Mouse (Mus musculus) left cerebral cortex, postnatal 4 days (tissue): ENCODE measurements around the gene Aspa. TPM values are rescaled to one million over a fixed set of nuclear protein-coding genes. Genes with fewer than 3 reads are reported as not detected.

Experiments
- DNase-seq: peaks from one replicate; pipeline ENCODE4 v3.0.0-alpha.2; 2022
- intact Hi-C: fragments of 180-260 bp; cut with DNase I; formaldehyde crosslinking; loops from one replicate; pipeline ENCODE4 v1.15.1; 2025
- total RNA-seq, 2 experiments: library from RNA; stranded (reverse); gene quantifications; 2 replicates each; pipeline ENCODE4 v1.2.3; 2021

The Aspa gene
- total RNA-seq, 2 experiments from 2014 or later = 2.0 to 2.7 TPM

GRCm38 (mm10) chr11:73258664-73259063, 70.7 kb downstream of the Aspa start:
- intact Hi-C loops = no loop called here
- no peak for DNase-seq

GRCm38 (mm10) chr11:73257362-73257945, 71.9 kb downstream of the Aspa start:
- intact Hi-C loops = no loop called here
- no peak for DNase-seq

Other genes with a start within 250 kb of the Aspa start
- not detected for gene Itgae, start 239.0 kb downstream of the Aspa start, total RNA-seq
- 1 to 10 TPM; 1.6 TPM for gene Haspin, start 191.3 kb downstream of the Aspa start, total RNA-seq
- 1 to 10 TPM in 1 of 2 experiments, under 1 TPM in 1; 0.72 to 1.0 TPM for gene P2rx5, start 169.2 kb downstream of the Aspa start, total RNA-seq
- gene Emc6, start 152.6 kb downstream of the Aspa start, total RNA-seq = 10 to 100 TPM; 59.8 to 64.3 TPM
- 10 to 100 TPM; 42.2 to 42.5 TPM for gene Tax1bp3, start 152.5 kb downstream of the Aspa start, total RNA-seq
- 10 to 100 TPM; 17.7 to 21.1 TPM for gene Ctns, start 130.6 kb downstream of the Aspa start, total RNA-seq
- 1 to 10 TPM; 1.1 to 1.2 TPM for gene Shpk, start 130.1 kb downstream of the Aspa start, total RNA-seq
- gene Trpv1, start 95.3 kb downstream of the Aspa start, total RNA-seq = under 1 TPM; 0.46 to 0.82 TPM
- under 1 TPM; 0.46 to 0.66 TPM for gene Trpv3, start 62.2 kb downstream of the Aspa start, total RNA-seq
- gene Gm49340, start 145 bp upstream of the Aspa start, total RNA-seq = not detected
- gene Spata22, start 145 bp upstream of the Aspa start, total RNA-seq = under 1 TPM in 1 of 2 experiments, not detected in 1; 0.28 TPM
- gene Olfr20, start 21.2 kb upstream of the Aspa start, total RNA-seq = not detected
- gene Olfr376, start 41.6 kb upstream of the Aspa start, total RNA-seq = not detected
- not detected for gene Olfr1, start 70.0 kb upstream of the Aspa start, total RNA-seq
- gene Olfr378, start 98.9 kb upstream of the Aspa start, total RNA-seq = not detected
- not detected for gene Olfr380, start 127.9 kb upstream of the Aspa start, total RNA-seq
- gene Olfr381, start 162.0 kb upstream of the Aspa start, total RNA-seq = not detected
- not detected for gene Olfr382, start 187.6 kb upstream of the Aspa start, total RNA-seq